Mouse (Mus musculus): Measurements from ENCODE around the gene Carmil1. TPM values are rescaled to one million over a fixed set of nuclear protein-coding genes. Genes with fewer than 3 reads are reported as not detected.

The Carmil1 gene
- polyA plus RNA-seq, 1 experiment from 2014 or later = 22.0 TPM

- POLR2A ChIA-PET = no interaction called here
- no peak for DNase-seq (ENCODE audit: low read depth, low spot score)
- no peak for ATAC-seq
- CTCF ChIA-PET = interaction anchor here (1.3 kb wide), 1 partner anchor 11 kb away, joined by 3 read pairs; no protein-coding TSS in a partner anchor
- H3K27me3 ChIP-seq = no peaks in the 10 kb centered on the region
- in situ Hi-C loops (cut with MboI; ENCODE audit: low pct_unique_long_range_greater_than_20kb) = no loop called here
- TF ChIP-seq CTCF (IDR thresholded peaks at IDR 0.05) = no peak
Observed at GRCm38 (mm10) chr13:24305486-24305885, 24.9 kb upstream of the Carmil1 start.

DNA sequence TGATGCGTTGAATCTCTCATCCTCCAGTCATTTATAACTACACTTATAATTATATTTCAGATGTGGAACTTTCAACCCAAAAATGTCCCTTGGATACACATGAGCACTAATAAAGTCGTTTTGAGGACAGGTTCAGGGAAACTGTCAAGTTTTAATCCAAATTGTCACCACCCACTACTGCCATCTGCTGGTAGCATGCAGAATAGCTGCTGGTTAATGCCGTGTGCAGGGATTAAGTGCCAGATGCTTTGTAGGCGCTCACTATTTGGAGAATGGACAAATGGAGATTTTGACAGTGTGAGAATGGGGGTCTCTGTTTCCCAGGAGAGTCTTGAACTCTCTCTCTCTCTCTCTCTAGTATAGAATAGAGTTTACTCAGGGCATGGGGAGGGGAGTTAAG lies 16.7 kb upstream of the Carmil1 start:
- H3K27me3 ChIP-seq = no peaks in the 10 kb centered on the region
- ChIA-PET CTCF (interaction anchor here (0.5 to 2.6 kb wide), 11 partner anchors 9 to 274 kb away, joined by 3 to 11 read pairs (median 4); no protein-coding TSS in a partner anchor), POLR2A (interaction anchor here (1.0 kb wide), 1 partner anchor 459 kb away, joined by 3 read pairs; no protein-coding TSS in a partner anchor)
- DNase-seq (ENCODE audit: low read depth, low spot score) = no peak
- TF ChIP-seq CTCF (IDR thresholded peaks at IDR 0.05) = peak; percentile 84
- in situ Hi-C loops (cut with MboI; ENCODE audit: low pct_unique_long_range_greater_than_20kb) = loop anchor here (5.0 kb wide), 1 partner anchor 460 kb away; the partner anchor contains the start of gene Slc17a3
- ATAC-seq = no peak

DNA sequence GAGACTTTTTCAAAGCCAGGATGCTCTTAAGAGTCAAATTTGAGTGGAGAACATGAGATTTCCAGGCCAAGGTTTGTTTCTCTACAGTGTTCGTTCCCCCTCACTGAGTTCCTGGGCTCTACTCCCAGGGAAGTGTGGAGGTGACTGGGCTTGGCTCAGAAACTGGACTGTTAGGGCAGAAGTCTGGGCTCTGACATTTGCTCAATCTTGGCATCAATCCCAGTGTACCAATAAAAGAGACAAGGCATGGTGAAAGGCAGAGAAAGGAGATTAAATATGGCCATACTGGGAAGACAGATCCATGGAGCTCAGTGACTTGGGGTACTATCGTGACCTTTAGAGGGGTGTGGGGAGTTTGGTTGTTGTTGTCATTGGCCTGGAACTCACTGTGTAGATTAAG lies 6.8 kb upstream of the Carmil1 start:
- no peaks in the 10 kb centered on the region for H3K27me3 ChIP-seq
- ATAC-seq = no peak
- ChIA-PET POLR2A (no interaction called here), CTCF (interaction anchor here (1.0 kb wide), 1 partner anchor 9 kb away, joined by 3 read pairs; no protein-coding TSS in a partner anchor)
- TF ChIP-seq CTCF (IDR thresholded peaks at IDR 0.05) = no peak
- in situ Hi-C loops (cut with MboI; ENCODE audit: low pct_unique_long_range_greater_than_20kb) = no loop called here
- no peak for DNase-seq (ENCODE audit: low read depth, low spot score)

DNA sequence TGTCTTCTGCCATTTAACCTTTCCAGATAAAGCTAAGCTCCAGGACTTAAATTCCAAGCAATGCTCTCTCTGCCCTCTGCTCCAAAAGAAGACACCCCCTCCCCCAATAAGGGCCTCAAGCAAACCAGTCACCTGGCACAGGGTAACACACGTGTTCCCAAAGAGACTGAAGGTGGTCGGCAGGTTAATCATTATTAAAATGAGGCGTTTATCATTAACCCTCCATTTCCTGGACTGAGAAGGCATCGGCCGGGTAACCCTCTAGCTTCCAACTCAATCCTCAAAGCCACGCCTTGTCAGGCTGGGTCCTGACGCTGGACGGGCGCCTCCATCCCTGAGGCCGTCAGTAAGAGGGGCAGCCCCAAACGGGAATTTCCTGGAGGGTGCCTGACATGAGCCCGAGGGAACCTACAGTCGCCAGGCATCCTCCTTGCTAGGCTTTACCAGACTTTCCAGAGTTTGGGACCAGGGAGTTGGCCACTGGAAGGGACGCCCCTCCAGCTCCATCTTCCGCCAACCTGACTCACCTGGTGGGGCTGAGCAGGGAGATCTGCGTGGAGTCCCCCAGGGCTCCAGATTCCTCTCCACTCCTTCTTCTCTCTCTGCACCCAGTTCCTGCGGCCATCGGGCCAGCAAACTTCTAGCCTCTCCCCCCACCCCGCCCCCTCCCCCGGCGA lies 695 bp downstream of the Carmil1 start:
- ATAC-seq (peak; percentile 2), DNase-seq (ENCODE audit: low read depth, low spot score) (no peak)
- POLR2A ChIA-PET = interaction anchor here (0.6 to 1.1 kb wide), 2 partner anchors 49 to 355 kb away, joined by 4 to 6 read pairs; no protein-coding TSS in a partner anchor
- in situ Hi-C loops (cut with MboI; ENCODE audit: low pct_unique_long_range_greater_than_20kb) = loop anchor here (5.0 kb wide), 2 partner anchors 168 to 233 kb away; no protein-coding TSS in a partner anchor
- H3K27me3 ChIP-seq = no peaks in the 10 kb centered on the region
- no peak for TF ChIP-seq CTCF (IDR thresholded peaks at IDR 0.05)
- CTCF ChIA-PET = interaction anchor here (0.7 to 1.0 kb wide), 2 partner anchors 11 to 234 kb away, joined by 3 read pairs; no protein-coding TSS in a partner anchor

GRCm38 (mm10) chr13:24279407-24279761 lies 1.2 kb downstream of the Carmil1 start:
- no peak for DNase-seq (ENCODE audit: low read depth, low spot score)
- in situ Hi-C loops (cut with MboI; ENCODE audit: low pct_unique_long_range_greater_than_20kb) = no loop called here
- no peak for TF ChIP-seq CTCF (IDR thresholded peaks at IDR 0.05)
- ChIA-PET CTCF (interaction anchor here (2.1 kb wide), 1 partner anchor 17 kb away, joined by 8 read pairs; no protein-coding TSS in a partner anchor), POLR2A (interaction anchor here (0.6 kb wide), 1 partner anchor 354 kb away, joined by 6 read pairs; no protein-coding TSS in a partner anchor)
- no peak for ATAC-seq
- no peaks in the 10 kb centered on the region for H3K27me3 ChIP-seq

DNA sequence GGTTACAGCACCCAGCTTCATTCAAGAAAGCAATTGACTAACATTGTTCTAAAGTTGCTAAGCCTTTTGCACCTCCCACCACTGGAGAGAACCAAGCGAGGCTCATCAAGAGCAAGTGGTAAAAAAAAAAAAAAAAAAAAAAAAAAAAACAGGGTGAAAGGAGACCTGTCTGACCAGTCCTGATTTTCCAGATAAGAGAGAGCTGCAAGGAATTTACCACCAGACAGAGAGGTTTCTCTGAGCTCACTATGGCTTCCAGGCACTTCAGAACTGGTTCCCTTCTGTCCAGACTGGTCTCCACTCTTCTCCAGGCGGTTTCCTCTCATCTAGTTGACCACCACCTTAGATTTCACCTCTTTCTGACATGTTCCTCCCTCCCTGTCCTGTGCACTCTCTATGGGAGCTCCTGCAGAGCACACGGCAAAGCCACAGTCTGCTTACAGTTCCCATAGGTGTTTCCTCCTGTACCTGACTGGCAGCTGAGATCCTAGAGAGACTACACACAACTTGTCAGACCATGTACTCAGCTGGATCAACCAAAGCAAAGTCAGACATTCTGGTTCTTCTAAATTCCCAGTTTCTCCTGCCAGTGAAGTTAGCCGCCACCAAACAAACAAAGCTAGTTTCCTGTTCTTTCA lies 7.7 kb downstream of the Carmil1 start:
- no peak for TF ChIP-seq CTCF (IDR thresholded peaks at IDR 0.05)
- ChIA-PET CTCF (interaction anchor here (0.6 to 0.8 kb wide), 2 partner anchors 19 to 56 kb away, joined by 3 read pairs; no protein-coding TSS in a partner anchor), POLR2A (interaction anchor here (0.6 kb wide), 1 partner anchor 377 kb away, joined by 3 read pairs; no protein-coding TSS in a partner anchor)
- no peaks in the 10 kb centered on the region for H3K27me3 ChIP-seq
- in situ Hi-C loops (cut with MboI; ENCODE audit: low pct_unique_long_range_greater_than_20kb) = no loop called here
- ATAC-seq (no peak), DNase-seq (ENCODE audit: low read depth, low spot score) (no peak)

GRCm38 (mm10) chr13:24269100-24269465 lies 11.5 kb downstream of the Carmil1 start:
- in situ Hi-C loops (cut with MboI; ENCODE audit: low pct_unique_long_range_greater_than_20kb) = no loop called here
- no peak for DNase-seq (ENCODE audit: low read depth, low spot score)
- POLR2A ChIA-PET = no interaction called here

DNA sequence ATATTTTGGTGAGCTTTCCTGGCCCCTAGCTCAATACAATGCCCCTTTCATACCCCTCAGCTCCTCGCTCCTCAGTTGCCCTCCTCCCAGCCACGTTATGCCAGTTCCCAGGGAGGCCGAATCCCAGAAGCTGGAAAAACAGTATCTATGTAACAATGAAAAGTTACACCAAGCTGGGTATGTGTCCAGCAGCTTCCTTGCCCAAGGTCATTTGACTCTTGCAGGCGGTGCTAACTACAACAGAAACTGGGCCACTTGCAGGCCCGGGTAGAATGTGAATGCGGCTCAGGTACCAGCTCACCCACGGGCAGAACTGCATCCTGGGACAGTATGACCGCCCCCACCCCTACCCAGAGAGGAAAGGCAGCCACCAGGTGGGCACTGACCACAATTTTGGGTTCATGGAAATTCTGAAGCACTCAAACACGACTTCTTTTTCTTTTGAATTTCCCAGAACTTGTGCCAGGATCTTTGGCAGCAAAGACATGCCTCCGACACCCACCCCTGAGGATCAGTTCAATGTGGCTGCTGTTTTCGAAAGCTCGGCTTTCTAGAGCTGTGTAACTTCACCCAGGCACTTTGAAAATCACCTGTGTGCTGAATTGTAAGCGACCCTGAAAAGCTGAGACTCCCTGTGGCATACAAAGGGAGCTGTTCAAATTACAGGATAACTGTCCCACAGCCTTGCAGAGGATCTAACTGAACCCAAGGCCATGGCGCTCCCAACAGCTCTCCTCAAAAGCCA lies 12.1 kb downstream of the Carmil1 start:
- no peaks in the 10 kb centered on the region for H3K27me3 ChIP-seq
- DNase-seq (ENCODE audit: low read depth, low spot score) (no peak), ATAC-seq (no peak)
- CTCF ChIA-PET = interaction anchor here (1.0 kb wide), 1 partner anchor 12 kb away, joined by 3 read pairs; the partner anchor contains the start of gene Carmil1
- no peak for TF ChIP-seq CTCF (IDR thresholded peaks at IDR 0.05)
- in situ Hi-C loops (cut with MboI; ENCODE audit: low pct_unique_long_range_greater_than_20kb) = no loop called here
- POLR2A ChIA-PET = no interaction called here

More at GRCm38 (mm10) chr13:24269100-24269465, 11.5 kb downstream of the Carmil1 start:
- TF ChIP-seq CTCF (IDR thresholded peaks at IDR 0.05) = no peak
- no peak for ATAC-seq
- CTCF ChIA-PET = interaction anchor here (1.0 kb wide), 1 partner anchor 11 kb away, joined by 3 read pairs; the partner anchor contains the start of gene Carmil1
- H3K27me3 ChIP-seq = no peaks in the 10 kb centered on the region

- POLR2A ChIA-PET = no interaction called here
Observed at GRCm38 (mm10) chr13:24264760-24265159, 15.8 kb downstream of the Carmil1 start.

DNA sequence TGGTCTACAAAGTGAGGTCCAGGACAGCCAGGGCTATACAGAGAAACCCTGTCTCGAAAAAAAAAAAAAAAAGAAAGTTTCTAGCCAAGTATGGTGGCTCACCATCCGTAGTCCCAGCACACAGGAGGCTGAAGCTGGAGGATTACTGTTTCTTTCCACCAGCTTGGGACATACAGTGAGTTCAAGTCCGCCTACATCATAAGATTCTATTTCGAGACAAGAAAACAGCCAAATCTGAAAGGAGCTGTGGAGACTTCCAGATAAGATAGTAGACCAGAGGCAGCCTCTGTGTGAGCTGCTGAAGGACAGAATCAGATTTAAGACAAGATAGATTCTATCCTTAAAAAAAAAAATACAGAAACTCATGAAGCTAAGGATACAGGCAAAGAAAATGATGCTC lies 17.0 kb downstream of the Carmil1 start:
- DNase-seq (ENCODE audit: low read depth, low spot score) (no peak), ATAC-seq (no peak)
- CTCF ChIA-PET = interaction anchor here (1.5 to 1.9 kb wide), 2 partner anchors 10 to 11 kb away, joined by 4 to 9 read pairs; no protein-coding TSS in a partner anchor
- POLR2A ChIA-PET = interaction anchor here (0.8 kb wide), 1 partner anchor 18 kb away, joined by 3 read pairs; no protein-coding TSS in a partner anchor
- in situ Hi-C loops (cut with MboI; ENCODE audit: low pct_unique_long_range_greater_than_20kb) = no loop called here
- no peak for TF ChIP-seq CTCF (IDR thresholded peaks at IDR 0.05)
- no peaks in the 10 kb centered on the region for H3K27me3 ChIP-seq

More at GRCm38 (mm10) chr13:24264760-24265159, 15.8 kb downstream of the Carmil1 start:
- no peaks in the 10 kb centered on the region for H3K27me3 ChIP-seq
- in situ Hi-C loops (cut with MboI; ENCODE audit: low pct_unique_long_range_greater_than_20kb) = no loop called here
- TF ChIP-seq CTCF (IDR thresholded peaks at IDR 0.05) = no peak
- DNase-seq (ENCODE audit: low read depth, low spot score) (no peak), ATAC-seq (no peak)
- CTCF ChIA-PET = interaction anchor here (1.0 to 1.5 kb wide), 2 partner anchors 10 to 54 kb away, joined by 3 to 4 read pairs; no protein-coding TSS in a partner anchor
